Comparison of ENCODE assay signal across 8 mouse cellular contexts in genomic region chr5:105654237-105655063, GRCm38 (mm10). TPM values are rescaled to one million over a fixed set of nuclear protein-coding genes. Genes with fewer than 3 reads are reported as not detected.
DNase-seq lines count a peak whose midpoint lies in the region; ATAC-seq and TF ChIP-seq lines count a peak whose summit lies in the region.

No protein-coding gene starts in this region.

- no peak overlapping the region for H3K4me3 ChIP-seq in ES-E14 (ENCODE audit: insufficient read depth in 1 of 2, low read depth in 1 of 2, low read length in 2 of 2, poor library complexity in 1 of 2, severe bottlenecking in 1 of 2)
- no peak overlapping the region for H3K4me3 ChIP-seq in forebrain, embryonic 16.5 days (replicated peaks; ENCODE audit: low read length)
- H3K4me3 ChIP-seq in layer of hippocampus, adult 2 months, result no peak overlapping the region
- H3K4me3 ChIP-seq in lung, embryonic 14.5 days (ENCODE audit: low read depth, low read length), result no peak overlapping the region

- no peaks in the 10 kb centered on the region for H3K27me3 ChIP-seq in forebrain, embryonic 16.5 days (replicated peaks; ENCODE audit: control insufficient read depth, insufficient read depth, low read length)
- H3K27me3 ChIP-seq in lung, embryonic 14.5 days (ENCODE audit: insufficient read depth, low read length), result no peaks in the 10 kb centered on the region

- no peaks in the 10 kb centered on the region for H3K9me3 ChIP-seq in ES-E14 (ENCODE audit: control insufficient read depth, insufficient read depth, low read depth, low read length)
- H3K9me3 ChIP-seq in forebrain, embryonic 16.5 days (ENCODE audit: control insufficient read depth, low read length), result no peaks in the 10 kb centered on the region
- H3K9me3 ChIP-seq in lung, embryonic 14.5 days (ENCODE audit: low read depth, low read length), result no peaks in the 10 kb centered on the region

- H3K4me2 ChIP-seq in forebrain, embryonic 16.5 days (ENCODE audit: low read length), result peak overlapping the region; percentile 16
- peak overlapping the region; percentile 26; the same call in 1 of the 2 replicates for H3K4me2 ChIP-seq in lung, embryonic 14.5 days

- H3K4me1 ChIP-seq in ES-E14 (ENCODE audit: control insufficient read depth in 2 of 2, insufficient read depth in 2 of 2, low read length in 2 of 2, poor library complexity in 1 of 2), result peaks cover 0 to 3% of the 10 kb centered on the region in 2 experiments; a peak in 2 of 4 replicates
- peaks cover 10% of the 10 kb centered on the region for H3K4me1 ChIP-seq in forebrain, embryonic 16.5 days (replicated peaks; ENCODE audit: control insufficient read depth, insufficient read depth, low read length)
- peaks cover 6% of the 10 kb centered on the region; the same call in 1 of the 2 replicates for H3K4me1 ChIP-seq in lung, embryonic 14.5 days (ENCODE audit: insufficient read depth)

- no peak overlapping the region for H3K27ac ChIP-seq in ES-E14 (ENCODE audit: insufficient read depth, low read depth, low read length, poor library complexity, severe bottlenecking)
- H3K27ac ChIP-seq in forebrain, embryonic 16.5 days (ENCODE audit: low read length), result no peak overlapping the region
- peak overlapping the region; percentile 52; the same call in 1 of the 2 replicates for H3K27ac ChIP-seq in layer of hippocampus, adult 2 months
- H3K27ac ChIP-seq in lung, embryonic 14.5 days (ENCODE audit: low read depth), result no peak overlapping the region

- peak; percentile 72 for DNase-seq in ES-E14 (ENCODE audit: low read depth, low spot score)
- DNase-seq in cerebellum, adult 11-12 months, result peak; percentile 54
- peak; percentile 87 to 89 for DNase-seq in heart, postnatal 36 days
- peak; percentile 77 to 89 for DNase-seq in layer of hippocampus, adult 2 months (ENCODE audit: low spot score in 2 of 2)
- DNase-seq in lung, embryonic 14.5 days, result peak; percentile 91
- DNase-seq in thymus, adult 18-20 months, result peak; percentile 66 to 78

- ATAC-seq in forebrain, embryonic 16.5 days, result peak; percentile 87
- ATAC-seq in lung, embryonic 14.5 days (ENCODE audit: insufficient read depth), result peak; percentile 77; the same call in 1 of the 2 replicates
- ATAC-seq in neutrophil, adult 5-6 weeks (ENCODE audit: extremely low read depth, insufficient number of reproducible peaks, low FRiP score, poor library complexity, severe bottlenecking), result peak; percentile 84

- intact Hi-C loops in heart, postnatal 36 days (cut with DNase I), result loop anchor here (1.0 kb wide), 3 partner anchors 135 to 249 kb away; partner anchors contain the start of gene Lrrc8c

- peak; percentile 99 for TF ChIP-seq CTCF in layer of hippocampus, adult 2 months (conservative IDR thresholded peaks at IDR 0.05)
- TF ChIP-seq CTCF in lung, embryonic 14.5 days (IDR thresholded peaks at IDR 0.05; ENCODE audit: low read depth), result peak; percentile 97

- WGBS in forebrain, embryonic 16.5 days, result 25% methylated on average over 15 of the region's 15 CpGs
- WGBS in lung, embryonic 14.5 days, result 23% methylated on average over 15 of the region's 15 CpGs

- H3K9ac ChIP-seq in ES-E14 (ENCODE audit: insufficient read depth, low read depth, low read length, poor library complexity, severe bottlenecking), result no peak overlapping the region
- peak overlapping the region; percentile 32; the same call in 1 of the 2 replicates for H3K9ac ChIP-seq in forebrain, embryonic 16.5 days (replicated peaks; ENCODE audit: low read depth, low read length)
- no peak overlapping the region for H3K9ac ChIP-seq in lung, embryonic 14.5 days

- H3K36me3 ChIP-seq in ES-E14 (ENCODE audit: control insufficient read depth, insufficient read depth, low read length, poor library complexity, severe bottlenecking), result no peaks in the 10 kb centered on the region
- no peaks in the 10 kb centered on the region for H3K36me3 ChIP-seq in forebrain, embryonic 16.5 days (ENCODE audit: control insufficient read depth, insufficient read depth)
- H3K36me3 ChIP-seq in lung, embryonic 14.5 days (ENCODE audit: insufficient read depth), result no peaks in the 10 kb centered on the region

- in situ Hi-C loops in ES-E14 (cut with MboI; ENCODE audit: low sequenced_read_pairs in 2 of 2, unreplicated experiment in 2 of 2), result loop anchor here in 1 of 2 experiments (5.0 kb wide), 1 partner anchor 247 kb away; no protein-coding TSS in a partner anchor

TF ChIP-seq in ES-E14, 5 proteins besides CTCF, POLR2A, EP300 and RAD21:
- TF ChIP-seq HCFC1 (IDR thresholded peaks at IDR 0.05; ENCODE audit: borderline replicate concordance, insufficient read depth, low read length) (no peak), ZC3H11A (IDR thresholded peaks at IDR 0.05; ENCODE audit: borderline replicate concordance, low read depth, low read length) (peak; percentile 27; the same call in 1 of the 2 replicates), CHD2 (IDR thresholded peaks at IDR 0.05; ENCODE audit: low read depth, low read length) (no peak), MAFK (IDR thresholded peaks at IDR 0.05; ENCODE audit: insufficient read depth, low read depth, low read length) (no peak), ZNF384 (IDR thresholded peaks at IDR 0.05; ENCODE audit: low read depth, low read length) (no peak)

RNA-seq across cellular contexts. Expression of gene Lrrc8d, which starts 45.3 kb away (rescaled TPM):
- 23.2 and 40.5 TPM in 2 replicates for total RNA-seq in ES-E14 (2012; rRNA removed)
- 37.5 and 40.8 TPM in 2 replicates for polyA plus RNA-seq in forebrain, embryonic 16.5 days (2015; fragmentation: Nextera tagmentation; extraction: Ambion mirVana)
- 1 to 10 TPM; 8.6 to 9.8 TPM for total RNA-seq in heart, postnatal 36 days (2021)
- 10 to 100 TPM; 49.9 to 52.7 TPM for total RNA-seq in layer of hippocampus, adult 2 months (2021)
- 25.0 and 27.1 TPM in 2 replicates for polyA plus RNA-seq in lung, embryonic 14.5 days (2014; fragmentation: Nextera tagmentation; extraction: Ambion mirVana)
- 42.0 and 43.2 TPM in 2 replicates for total RNA-seq in neutrophil, adult 5-6 weeks (2017)
